Mouse (Mus musculus): Measurements from ENCODE around the gene Clic1. TPM values are rescaled to one million over a fixed set of nuclear protein-coding genes. Genes with fewer than 3 reads are reported as not detected.

Clic1 gene
- polyA plus RNA-seq, 1 experiment = 69.6 TPM

- TF ChIP-seq CTCF (IDR thresholded peaks at IDR 0.05; ENCODE audit: borderline replicate concordance, extremely low read depth, insufficient read depth, insufficient read length) (no peak), POLR2A (IDR thresholded peaks at IDR 0.05; ENCODE audit: borderline replicate concordance, extremely low read depth, insufficient read depth, insufficient read length, poor library complexity, severe bottlenecking) (no peak)
- DNase-seq (ENCODE audit: low read depth) = no peak
Measured at GRCm38 (mm10) chr17:35070556-35071229, 20.9 kb downstream of the Clic1 start.

GRCm38 (mm10) chr17:35071454-35071853, 21.7 kb downstream of the Clic1 start:
- no peak for DNase-seq (ENCODE audit: low read depth)

DNA sequence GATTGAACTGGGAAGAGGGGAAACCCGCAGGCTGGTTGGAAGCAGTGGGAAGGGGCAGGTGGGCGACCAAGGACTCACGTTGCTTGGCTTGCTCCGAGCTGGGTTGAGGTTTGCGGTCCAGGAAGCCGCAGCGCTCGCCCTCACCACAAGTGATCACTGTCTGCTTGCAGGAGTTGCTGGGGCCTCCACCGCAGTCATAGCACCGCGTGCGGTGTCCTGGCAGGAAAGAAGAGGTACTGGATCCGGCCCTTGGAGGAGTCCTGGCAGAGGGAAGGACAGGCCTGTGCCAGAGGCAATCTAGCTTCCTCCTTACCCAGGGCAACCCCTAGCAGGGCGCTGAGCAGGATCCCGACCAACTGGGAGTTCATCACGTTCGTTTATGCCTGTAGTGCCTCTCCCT, 24.3 kb downstream of the Clic1 start:
- DNase-seq (ENCODE audit: low read depth) = peak; percentile 23
- no peak for TF ChIP-seq POLR2A (IDR thresholded peaks at IDR 0.05; ENCODE audit: borderline replicate concordance, extremely low read depth, insufficient read depth, insufficient read length, poor library complexity, severe bottlenecking)
- no peak for TF ChIP-seq CTCF (IDR thresholded peaks at IDR 0.05; ENCODE audit: borderline replicate concordance, extremely low read depth, insufficient read depth, insufficient read length)

More at GRCm38 (mm10) chr17:35071454-35071853, 21.7 kb downstream of the Clic1 start:
- TF ChIP-seq POLR2A (IDR thresholded peaks at IDR 0.05; ENCODE audit: borderline replicate concordance, extremely low read depth, insufficient read depth, insufficient read length, poor library complexity, severe bottlenecking) (no peak), CTCF (IDR thresholded peaks at IDR 0.05; ENCODE audit: borderline replicate concordance, extremely low read depth, insufficient read depth, insufficient read length) (no peak)

GRCm38 (mm10) chr17:35076507-35077176, 26.9 kb downstream of the Clic1 start, which contains the start of gene Ly6g6e:
TSS of gene Ly6g6e (plus strand) at chr17:35076902.
- DNase-seq (ENCODE audit: low read depth) = peak; percentile 76
- TF ChIP-seq CTCF (IDR thresholded peaks at IDR 0.05; ENCODE audit: borderline replicate concordance, extremely low read depth, insufficient read depth, insufficient read length) (no peak), POLR2A (IDR thresholded peaks at IDR 0.05; ENCODE audit: borderline replicate concordance, extremely low read depth, insufficient read depth, insufficient read length, poor library complexity, severe bottlenecking) (no peak)

- TF ChIP-seq CTCF (IDR thresholded peaks at IDR 0.05; ENCODE audit: borderline replicate concordance, extremely low read depth, insufficient read depth, insufficient read length) (no peak), POLR2A (IDR thresholded peaks at IDR 0.05; ENCODE audit: borderline replicate concordance, extremely low read depth, insufficient read depth, insufficient read length, poor library complexity, severe bottlenecking) (no peak)
- DNase-seq (ENCODE audit: low read depth) = peak; percentile 24
Measured at GRCm38 (mm10) chr17:35077285-35077684, 27.5 kb downstream of the Clic1 start.

DNA sequence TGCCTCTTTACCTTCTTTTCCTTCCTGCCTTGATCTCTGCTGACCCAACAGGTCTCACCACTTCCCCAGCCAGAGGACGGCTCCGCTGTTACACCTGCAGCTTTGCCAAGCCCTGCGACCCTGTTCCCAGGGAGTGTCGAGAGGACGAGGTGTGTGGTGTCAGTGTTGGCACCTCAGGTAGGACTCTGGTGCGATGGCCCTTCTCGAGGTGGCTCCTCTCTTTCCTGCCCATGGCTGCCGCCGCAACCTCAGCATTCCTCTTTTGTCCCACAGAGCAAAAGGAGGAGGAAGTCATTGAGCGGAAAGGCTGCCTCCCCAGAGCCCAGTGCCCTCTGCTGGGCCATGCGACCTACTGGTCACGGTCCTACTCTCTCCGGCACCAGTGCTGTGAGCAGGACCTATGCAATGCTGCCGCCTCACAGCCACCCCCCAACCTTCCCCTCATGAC, 28.0 kb downstream of the Clic1 start, which contains the start of gene Ly6g6d:
TSS of gene Ly6g6d (minus strand) at position 280 of the 448 bp plus-strand sequence.
- peak; percentile 37; the same call in 1 of the 2 replicates for TF ChIP-seq CTCF (IDR thresholded peaks at IDR 0.05; ENCODE audit: borderline replicate concordance, extremely low read depth, insufficient read depth, insufficient read length)
- TF ChIP-seq POLR2A (IDR thresholded peaks at IDR 0.05; ENCODE audit: borderline replicate concordance, extremely low read depth, insufficient read depth, insufficient read length, poor library complexity, severe bottlenecking) = no peak
- peak; percentile 44 for DNase-seq (ENCODE audit: low read depth)

- DNase-seq (ENCODE audit: low read depth) = no peak
- no peak for TF ChIP-seq POLR2A (IDR thresholded peaks at IDR 0.05; ENCODE audit: borderline replicate concordance, extremely low read depth, insufficient read depth, insufficient read length, poor library complexity, severe bottlenecking)
- TF ChIP-seq CTCF (IDR thresholded peaks at IDR 0.05; ENCODE audit: borderline replicate concordance, extremely low read depth, insufficient read depth, insufficient read length) = no peak
Measured at GRCm38 (mm10) chr17:35079778-35080177, 30.0 kb downstream of the Clic1 start.

DNA sequence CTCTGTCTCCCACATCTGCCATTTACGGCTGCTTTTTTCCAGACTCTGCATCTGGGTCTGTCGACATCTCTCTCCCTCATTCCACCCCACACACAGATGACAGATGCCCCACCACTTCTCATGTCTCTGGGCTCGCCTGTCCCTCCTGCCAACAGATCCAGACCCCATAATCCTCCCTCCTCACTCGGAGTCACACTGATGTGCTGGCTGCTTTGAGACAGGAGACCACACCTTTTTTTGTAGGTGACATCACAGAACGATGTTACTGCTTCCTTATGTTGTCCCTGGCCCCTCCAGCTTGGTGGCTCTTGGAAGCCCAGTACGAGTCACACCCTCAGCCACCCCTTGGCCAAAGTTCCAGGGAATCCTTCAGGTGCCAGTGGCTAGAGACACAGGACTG, 30.5 kb downstream of the Clic1 start:
- TF ChIP-seq POLR2A (IDR thresholded peaks at IDR 0.05; ENCODE audit: borderline replicate concordance, extremely low read depth, insufficient read depth, insufficient read length, poor library complexity, severe bottlenecking) = no peak
- TF ChIP-seq CTCF (IDR thresholded peaks at IDR 0.05; ENCODE audit: borderline replicate concordance, extremely low read depth, insufficient read depth, insufficient read length) = no peak
- DNase-seq (ENCODE audit: low read depth) = no peak

- no peak for TF ChIP-seq CTCF (IDR thresholded peaks at IDR 0.05; ENCODE audit: borderline replicate concordance, extremely low read depth, insufficient read depth, insufficient read length)
- DNase-seq (ENCODE audit: low read depth) = no peak
Measured at GRCm38 (mm10) chr17:35080710-35081109, 30.9 kb downstream of the Clic1 start.

- DNase-seq (ENCODE audit: low read depth) = no peak
- TF ChIP-seq POLR2A (IDR thresholded peaks at IDR 0.05; ENCODE audit: borderline replicate concordance, extremely low read depth, insufficient read depth, insufficient read length, poor library complexity, severe bottlenecking) (no peak), CTCF (IDR thresholded peaks at IDR 0.05; ENCODE audit: borderline replicate concordance, extremely low read depth, insufficient read depth, insufficient read length) (no peak)
Measured at GRCm38 (mm10) chr17:35082841-35083576, 33.2 kb downstream of the Clic1 start.

DNA sequence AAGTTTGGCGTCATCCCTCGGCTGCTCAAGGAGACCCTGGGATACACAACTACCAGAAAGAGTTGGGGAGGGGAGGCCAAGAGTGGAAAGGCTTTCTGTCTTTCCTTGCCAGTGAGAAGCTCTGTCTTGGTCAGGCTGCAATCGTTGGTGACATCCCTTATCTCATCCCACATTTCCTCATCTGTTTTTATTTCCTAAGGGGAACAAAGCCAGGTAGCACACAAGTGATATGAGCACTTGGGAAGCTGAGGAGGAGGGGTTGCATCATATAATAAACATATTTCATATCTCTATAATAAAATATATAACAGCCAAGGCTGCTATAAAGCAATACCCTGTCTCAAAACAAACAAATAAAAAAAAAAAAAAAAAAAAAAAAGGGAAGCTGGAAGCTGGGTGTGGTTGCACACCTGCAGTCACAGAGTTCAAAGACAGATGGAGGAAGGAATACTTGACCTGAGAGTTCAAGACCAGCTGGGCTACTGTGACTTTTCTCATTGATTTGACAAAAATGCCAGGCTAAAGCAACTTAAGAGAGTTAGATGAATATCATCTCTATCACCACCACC, 34.2 kb downstream of the Clic1 start:
- no peak for DNase-seq (ENCODE audit: low read depth)
- TF ChIP-seq POLR2A (IDR thresholded peaks at IDR 0.05; ENCODE audit: borderline replicate concordance, extremely low read depth, insufficient read depth, insufficient read length, poor library complexity, severe bottlenecking) (no peak), CTCF (IDR thresholded peaks at IDR 0.05; ENCODE audit: borderline replicate concordance, extremely low read depth, insufficient read depth, insufficient read length) (no peak)

Data from brain, embryonic 14.5 days (tissue).